Mouse (Mus musculus) neural tube, embryonic 13.5 days (tissue): Measurements from ENCODE around the gene Fryl. TPM values are rescaled to one million over a fixed set of nuclear protein-coding genes. Genes with fewer than 3 reads are reported as not detected.

Source experiments
- ATAC-seq: fragments of 200-750 bp; cut with Nextera tagmentation; 2 replicates; pipeline ENCODE4 v1.8.0; 2017; ENCODE audit warnings: low read depth, mild to moderate bottlenecking, moderate TSS enrichment, moderate library complexity
- H3K27ac ChIP-seq: fragments of 300-500 bp; sonication (generic); replicated peaks from 2 replicates; pipeline ENCODE4 v1.5.1; 2015; ENCODE audit warnings: moderate library complexity, mild to moderate bottlenecking, inconsistent platforms
- H3K27me3 ChIP-seq: fragments of 300-500 bp; sonication (generic); 2 replicates; pipeline ENCODE4 v1.6.1; 2015; ENCODE audit warnings: mild to moderate bottlenecking, inconsistent platforms
- H3K36me3 ChIP-seq: fragments of 300-500 bp; sonication (generic); 2 replicates; pipeline ENCODE4 v1.6.1; 2015; ENCODE audit warnings: mild to moderate bottlenecking, inconsistent platforms
- H3K4me1 ChIP-seq: fragments of 300-500 bp; sonication (generic); replicated peaks from 2 replicates; pipeline ENCODE4 v1.6.1; 2015; ENCODE audit warnings: inconsistent platforms
- H3K4me2 ChIP-seq: fragments of 300-500 bp; sonication (generic); 2 replicates; pipeline ENCODE4 v1.6.1; 2015; ENCODE audit warnings: inconsistent platforms, mild to moderate bottlenecking, moderate library complexity
- H3K4me3 ChIP-seq: fragments of 300-500 bp; sonication (generic); 2 replicates; pipeline ENCODE4 v1.5.1; 2015; ENCODE audit warnings: mild to moderate bottlenecking, inconsistent platforms
- H3K9ac ChIP-seq: fragments of 300-500 bp; sonication (generic); 2 replicates; pipeline ENCODE4 v1.6.1; 2015; ENCODE audit warnings: moderate library complexity, mild to moderate bottlenecking, inconsistent platforms
- H3K9me3 ChIP-seq: fragments of 300-500 bp; sonication (generic); 2 replicates; pipeline ENCODE4 v1.6.1; 2016; ENCODE audit warnings: inconsistent platforms
- WGBS: fragments of 180-500 bp; shearing (Covaris S2); methylation state at CpG from one replicate; pipeline ENCODE4 v1.1.7; 2015; 5-methylcytosine and 5-hydroxymethylcytosine counted together
- polyA plus RNA-seq: library from polyadenylated mRNA; unstranded; fragments of >200 nt; fragmentation: Nextera tagmentation; extraction: Ambion mirVana; gene quantifications from 2 replicates; pipeline ENCODE4 v1.2.1, GENCODE M21; 2015

The Fryl gene
- polyA plus RNA-seq, 1 experiment from 2014 or later: 41.5 TPM

GRCm38 (mm10) chr5:73141161-73141560, 115.3 kb downstream of the Fryl start:
- ATAC-seq: no peak
- no peak overlapping the region for H3K27ac ChIP-seq
- no peaks in the 10 kb centered on the region for H3K9me3 ChIP-seq
- H3K9ac ChIP-seq: no peak overlapping the region
- peaks cover 14% of the 10 kb centered on the region for H3K36me3 ChIP-seq
- no peaks in the 10 kb centered on the region for H3K27me3 ChIP-seq
- H3K4me3 ChIP-seq: no peak overlapping the region
- H3K4me1 ChIP-seq: no peaks in the 10 kb centered on the region
- H3K4me2 ChIP-seq: no peak overlapping the region
- WGBS: 96% methylated on average over 8 of the region's 8 CpGs

DNA sequence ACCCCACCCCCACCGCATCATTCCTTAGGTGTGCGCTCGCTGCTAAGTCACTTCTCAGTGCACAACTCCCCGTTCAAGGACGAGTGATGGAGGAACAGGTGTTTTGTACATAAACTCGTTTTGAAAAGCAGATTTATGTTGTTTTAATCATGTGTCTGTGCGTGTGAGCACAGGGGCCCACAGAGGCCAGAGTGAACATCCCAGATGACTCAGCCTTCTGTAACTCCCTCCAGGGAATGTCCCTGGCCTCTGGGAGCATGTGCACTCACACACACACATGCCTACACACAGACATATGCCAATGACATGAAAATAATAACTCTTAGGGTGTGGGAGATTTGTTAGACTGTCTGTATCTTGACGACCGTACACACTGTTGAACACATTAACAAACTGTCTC, 118.9 kb downstream of the Fryl start:
- H3K4me3 ChIP-seq: no peak overlapping the region
- H3K4me1 ChIP-seq: no peaks in the 10 kb centered on the region
- 0 out of 2 replicates have a peak, but pooled peaks cover 6% of the 10 kb centered on the region for H3K36me3 ChIP-seq
- ATAC-seq: no peak
- no peaks in the 10 kb centered on the region for H3K9me3 ChIP-seq
- H3K4me2 ChIP-seq: no peak overlapping the region
- no peaks in the 10 kb centered on the region for H3K27me3 ChIP-seq
- H3K27ac ChIP-seq: no peak overlapping the region
- 73% methylated on average over 9 of the region's 9 CpGs for WGBS
- H3K9ac ChIP-seq: no peak overlapping the region

GRCm38 (mm10) chr5:73135959-73136358, 120.5 kb downstream of the Fryl start:
- H3K27ac ChIP-seq: no peak overlapping the region
- H3K9me3 ChIP-seq: no peaks in the 10 kb centered on the region
- no peak for ATAC-seq
- H3K27me3 ChIP-seq: no peaks in the 10 kb centered on the region
- H3K9ac ChIP-seq: no peak overlapping the region
- peaks cover 9% of the 10 kb centered on the region; the same call in 1 of the 2 replicates for H3K36me3 ChIP-seq
- peaks cover 2% of the 10 kb centered on the region for H3K4me1 ChIP-seq
- H3K4me2 ChIP-seq: no peak overlapping the region
- 93% methylated on average over 2 of the region's 2 CpGs for WGBS
- no peak overlapping the region for H3K4me3 ChIP-seq

DNA sequence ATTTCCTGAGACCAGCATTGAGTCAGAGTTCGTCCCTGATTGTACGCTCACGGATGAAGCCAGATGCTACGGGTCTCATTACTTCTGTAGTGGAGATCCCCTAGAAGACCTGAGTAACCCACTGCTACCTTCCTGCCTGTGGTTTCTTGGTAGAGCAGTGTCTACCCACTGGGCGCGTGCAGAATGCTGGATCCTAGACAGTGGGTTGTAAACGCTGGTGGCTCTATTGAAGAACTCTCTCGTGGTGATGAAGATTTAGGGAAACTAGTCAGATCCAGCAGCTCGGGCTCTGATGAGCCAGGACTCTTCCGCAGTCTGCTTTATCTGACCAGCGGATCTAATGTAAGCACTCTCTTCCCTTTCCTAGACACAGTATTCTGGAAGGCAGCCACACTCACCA, 121.3 kb downstream of the Fryl start:
- H3K4me3 ChIP-seq: no peak overlapping the region
- no peaks in the 10 kb centered on the region for H3K27me3 ChIP-seq

GRCm38 (mm10) chr5:73133833-73134185, 122.6 kb downstream of the Fryl start:
- no peaks in the 10 kb centered on the region for H3K9me3 ChIP-seq
- WGBS: 56% methylated on average over 5 of the region's 5 CpGs
- no peak overlapping the region for H3K4me2 ChIP-seq
- H3K27ac ChIP-seq: no peak overlapping the region
- H3K36me3 ChIP-seq: peaks cover 8% of the 10 kb centered on the region; the same call in 1 of the 2 replicates
- no peak overlapping the region for H3K4me3 ChIP-seq
- peaks cover 14% of the 10 kb centered on the region for H3K4me1 ChIP-seq
- H3K9ac ChIP-seq: no peak overlapping the region
- ATAC-seq: peak; percentile 41; the same call in 1 of the 2 replicates
- no peaks in the 10 kb centered on the region for H3K27me3 ChIP-seq

More for the DNA sequence above, 121.3 kb downstream of the Fryl start:
- Histone ChIP-seq H3K27ac (no peak overlapping the region), H3K9me3 (no peaks in the 10 kb centered on the region), H3K9ac (no peak overlapping the region), H3K4me2 (no peak overlapping the region), H3K36me3 (peaks cover 4% of the 10 kb centered on the region; the same call in 1 of the 2 replicates), H3K4me1 (peaks cover 9% of the 10 kb centered on the region)
- ATAC-seq: no peak
- WGBS: 82% methylated on average over 11 of the region's 11 CpGs

DNA sequence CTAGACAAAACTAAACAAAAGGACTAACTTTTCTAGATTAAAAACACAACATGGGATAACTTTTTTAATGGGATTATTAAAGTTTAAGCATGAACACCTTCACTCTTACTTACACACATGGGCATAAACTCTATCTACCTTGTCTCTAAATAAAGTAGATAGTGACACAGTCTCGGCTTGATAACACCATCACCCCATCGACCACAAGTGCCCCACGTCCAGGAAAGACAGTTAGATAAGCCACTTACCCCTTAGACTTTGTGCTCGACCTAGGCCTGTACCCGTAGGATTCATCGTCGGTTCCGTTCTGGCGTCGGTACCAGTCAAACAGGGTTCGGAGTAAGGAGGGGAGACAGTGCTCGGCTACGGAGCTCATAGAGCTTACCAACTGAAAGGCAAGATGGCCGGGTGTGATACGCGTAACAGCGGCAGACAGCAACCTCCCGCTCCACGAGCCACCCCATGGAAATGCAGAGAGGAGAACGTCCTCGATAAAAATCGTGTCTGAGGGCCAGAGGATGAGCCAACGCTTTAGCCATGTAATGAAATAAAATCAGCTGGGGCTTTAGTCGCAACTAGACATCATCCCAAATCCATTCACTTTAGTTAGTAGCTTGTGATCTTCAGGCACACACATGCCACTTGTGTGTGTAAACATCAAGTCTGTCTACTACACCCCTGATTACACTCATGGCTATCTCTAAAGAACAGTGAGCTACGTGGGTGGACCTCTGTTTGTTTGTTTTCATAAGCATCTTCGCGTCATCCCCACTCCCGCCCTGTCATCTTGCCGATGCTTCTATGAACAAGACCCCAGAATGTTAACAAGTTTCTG, 123.2 kb downstream of the Fryl start:
- Histone ChIP-seq H3K27ac (no peak overlapping the region), H3K36me3 (peaks cover 14% of the 10 kb centered on the region; the same call in 1 of the 2 replicates), H3K9me3 (no peaks in the 10 kb centered on the region), H3K9ac (no peak overlapping the region), H3K27me3 (no peaks in the 10 kb centered on the region), H3K4me3 (no peak overlapping the region), H3K4me1 (peaks cover 14% of the 10 kb centered on the region), H3K4me2 (no peak overlapping the region)
- 93% methylated on average over 29 of the region's 29 CpGs for WGBS
- no peak for ATAC-seq

GRCm38 (mm10) chr5:73130984-73131383, 125.4 kb downstream of the Fryl start:
- Histone ChIP-seq H3K4me1 (peaks cover 14% of the 10 kb centered on the region), H3K27me3 (no peaks in the 10 kb centered on the region), H3K36me3 (peaks cover 21% of the 10 kb centered on the region; the same call in 1 of the 2 replicates), H3K27ac (0 out of 2 replicates have a peak overlapping the region, but pooled peaks have one; percentile 54), H3K9me3 (no peaks in the 10 kb centered on the region), H3K4me3 (no peak overlapping the region), H3K4me2 (no peak overlapping the region), H3K9ac (no peak overlapping the region)
- WGBS: 80% methylated on average over 6 of the region's 6 CpGs
- ATAC-seq: no peak

DNA sequence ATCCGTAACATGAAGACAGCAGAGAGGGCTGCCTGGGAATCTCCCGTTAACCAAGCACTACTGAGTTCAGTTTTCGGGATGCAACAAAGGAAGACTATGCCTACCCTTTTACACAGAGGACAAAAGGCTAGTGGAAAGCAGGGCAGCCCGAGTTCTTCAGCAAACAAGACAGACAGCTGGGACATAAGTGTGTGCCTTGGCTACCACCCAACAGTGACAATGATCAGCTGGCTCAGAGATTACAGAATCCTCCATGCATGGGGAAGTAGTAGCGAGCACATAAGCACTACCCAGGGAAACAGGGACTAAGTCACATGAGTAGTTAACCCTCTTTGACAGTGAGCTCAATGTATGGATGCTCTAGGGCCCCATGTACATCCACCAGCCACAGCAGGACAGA, 126.5 kb downstream of the Fryl start:
- peak; percentile 77 for ATAC-seq

GRCm38 (mm10) chr5:73119969-73120725, 136.3 kb downstream of the Fryl start:
- 86% methylated on average over 13 of the region's 13 CpGs for whole genome bisulfite sequencing
- no peaks in the 10 kb centered on the region for H3K27me3 ChIP-seq
- no peaks in the 10 kb centered on the region for H3K9me3 ChIP-seq
- peaks cover 9% of the 10 kb centered on the region; the same call in 1 of the 2 replicates for H3K4me1 ChIP-seq
- no peak overlapping the region for H3K4me3 ChIP-seq
- H3K36me3 ChIP-seq: peaks cover 49% of the 10 kb centered on the region
- no peak overlapping the region for H3K4me2 ChIP-seq
- no peak for ATAC-seq
- no peak overlapping the region for H3K9ac ChIP-seq
- H3K27ac ChIP-seq: no peak overlapping the region

More for the DNA sequence above, 126.5 kb downstream of the Fryl start:
- no peak overlapping the region for H3K4me2 ChIP-seq
- peaks cover 14% of the 10 kb centered on the region for H3K4me1 ChIP-seq
- peak overlapping the region; percentile 68 for H3K27ac ChIP-seq
- H3K36me3 ChIP-seq: peaks cover 26% of the 10 kb centered on the region; the same call in 1 of the 2 replicates
- no peak overlapping the region for H3K9ac ChIP-seq
- whole genome bisulfite sequencing: 38% methylated on average over 5 of the region's 5 CpGs
- H3K9me3 ChIP-seq: no peaks in the 10 kb centered on the region
- no peak overlapping the region for H3K4me3 ChIP-seq
- no peaks in the 10 kb centered on the region for H3K27me3 ChIP-seq

DNA sequence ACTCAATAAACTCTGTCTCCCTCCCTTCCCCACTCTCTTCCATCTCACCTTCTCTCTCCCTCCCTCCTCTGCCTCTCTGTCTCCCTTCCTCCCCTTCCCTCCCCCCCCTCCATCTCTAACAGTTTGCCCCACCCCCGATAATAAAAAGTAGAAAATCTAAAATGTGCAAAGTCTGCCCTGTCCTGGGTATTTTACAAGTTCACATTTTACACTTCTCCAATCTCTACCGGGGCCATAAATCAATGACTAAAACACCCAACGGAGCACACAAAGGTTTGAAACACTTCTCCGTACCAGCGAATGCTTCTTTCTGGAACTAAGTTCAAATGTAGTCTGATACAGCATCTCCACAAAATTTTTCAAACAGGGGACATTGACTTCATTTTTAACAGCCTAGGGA, 136.9 kb downstream of the Fryl start:
- no peak overlapping the region for H3K4me2 ChIP-seq
- peaks cover 9% of the 10 kb centered on the region; the same call in 1 of the 2 replicates for H3K4me1 ChIP-seq
- no peak overlapping the region for H3K4me3 ChIP-seq
- H3K9ac ChIP-seq: no peak overlapping the region
- ATAC-seq: no peak
- H3K27me3 ChIP-seq: no peaks in the 10 kb centered on the region
- peaks cover 50% of the 10 kb centered on the region for H3K36me3 ChIP-seq
- H3K27ac ChIP-seq: no peak overlapping the region
- WGBS: 68% methylated on average over 5 of the region's 5 CpGs
- no peaks in the 10 kb centered on the region for H3K9me3 ChIP-seq

- WGBS: 89% methylated on average over 14 of the region's 14 CpGs
- Histone ChIP-seq H3K36me3 (peaks cover 48% of the 10 kb centered on the region), H3K4me3 (no peak overlapping the region), H3K9me3 (no peaks in the 10 kb centered on the region), H3K27ac (no peak overlapping the region), H3K9ac (no peak overlapping the region), H3K4me1 (peaks cover 8% of the 10 kb centered on the region; the same call in 1 of the 2 replicates), H3K4me2 (no peak overlapping the region), H3K27me3 (no peaks in the 10 kb centered on the region)
- no peak for ATAC-seq
Measured at GRCm38 (mm10) chr5:73118786-73119185, 137.6 kb downstream of the Fryl start.

- no peak for ATAC-seq
- no peaks in the 10 kb centered on the region for H3K4me1 ChIP-seq
- peaks cover 52% of the 10 kb centered on the region for H3K36me3 ChIP-seq
- no peaks in the 10 kb centered on the region for H3K9me3 ChIP-seq
- H3K27ac ChIP-seq: no peak overlapping the region
- H3K4me3 ChIP-seq: no peak overlapping the region
- H3K9ac ChIP-seq: no peak overlapping the region
- H3K27me3 ChIP-seq: no peaks in the 10 kb centered on the region
- no peak overlapping the region for H3K4me2 ChIP-seq
- 94% methylated on average over 4 of the region's 4 CpGs for WGBS
Measured at GRCm38 (mm10) chr5:73114878-73115277, 141.5 kb downstream of the Fryl start.
